Mouse (Mus musculus): ENCODE measurements at regions not wholly inside any gene's neighbourhood (a gene's known extent, or its start where the extent isn't known, plus 50 kb on each side); places are given as distances from the start of the nearest gene placed in this dataset.

DNA sequence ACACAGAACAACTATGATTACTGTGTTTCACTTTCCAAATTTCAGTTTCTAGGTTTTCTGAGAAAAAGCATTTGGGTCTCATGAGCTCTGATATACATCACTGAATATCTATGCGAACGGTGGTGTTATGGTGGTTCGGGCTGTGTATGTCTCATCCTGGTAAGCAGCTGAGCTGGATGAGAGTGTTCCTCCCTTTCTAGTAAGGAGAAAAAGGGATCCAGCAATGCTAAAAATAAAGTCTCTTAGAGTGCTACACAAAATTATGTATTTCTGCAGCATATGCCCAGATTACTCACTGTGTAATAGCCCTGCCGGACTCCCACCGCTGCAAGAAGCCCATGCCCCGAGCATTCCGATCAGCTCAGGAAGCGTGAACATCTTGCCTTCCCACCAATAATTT is 173.4 kb upstream of the Ppargc1a start:
- H3K4me1 ChIP-seq = no peaks in the 10 kb centered on the region
- H3K4me3 ChIP-seq = no peak overlapping the region
- no peaks in the 10 kb centered on the region for H3K27me3 ChIP-seq
- no peaks in the 10 kb centered on the region for H3K9me3 ChIP-seq
- H3K4me2 ChIP-seq = no peak overlapping the region
- no peak for ATAC-seq (ENCODE audit: borderline replicate concordance, extremely low read depth, low FRiP score, low TSS enrichment)
- no peak overlapping the region for H3K27ac ChIP-seq
- no peaks in the 10 kb centered on the region for H3K36me3 ChIP-seq
- H3K9ac ChIP-seq = no peak overlapping the region
- WGBS = 93% methylated on average over 8 of the region's 8 CpGs

DNA sequence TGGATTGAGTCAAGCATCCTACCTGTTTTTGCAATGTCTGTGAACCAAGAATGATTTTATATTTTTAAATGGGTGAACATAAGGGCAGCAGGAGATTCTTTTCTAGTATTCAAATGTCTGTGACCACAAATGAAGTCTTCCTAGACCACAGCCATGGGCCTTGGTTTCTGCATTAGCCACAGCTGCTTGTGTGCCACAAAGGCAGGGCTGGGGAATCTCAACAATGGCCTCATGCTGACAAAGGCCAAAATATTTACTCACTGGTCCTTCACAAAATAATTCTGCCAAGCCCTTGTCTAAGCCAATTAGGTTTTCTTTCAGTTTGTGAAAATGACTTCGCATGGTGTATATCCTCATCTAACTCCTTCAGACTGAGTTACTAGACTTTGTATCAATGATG is 162.7 kb upstream of the Ppargc1a start:
- Histone ChIP-seq H3K9ac (no peak overlapping the region), H3K4me2 (no peak overlapping the region), H3K9me3 (no peaks in the 10 kb centered on the region), H3K4me3 (no peak overlapping the region), H3K27ac (no peak overlapping the region), H3K36me3 (no peaks in the 10 kb centered on the region), H3K27me3 (no peaks in the 10 kb centered on the region), H3K4me1 (no peaks in the 10 kb centered on the region)
- 90% methylated on average over 1 of the region's 1 CpGs for WGBS
- no peak for ATAC-seq (ENCODE audit: borderline replicate concordance, extremely low read depth, low FRiP score, low TSS enrichment)

DNA sequence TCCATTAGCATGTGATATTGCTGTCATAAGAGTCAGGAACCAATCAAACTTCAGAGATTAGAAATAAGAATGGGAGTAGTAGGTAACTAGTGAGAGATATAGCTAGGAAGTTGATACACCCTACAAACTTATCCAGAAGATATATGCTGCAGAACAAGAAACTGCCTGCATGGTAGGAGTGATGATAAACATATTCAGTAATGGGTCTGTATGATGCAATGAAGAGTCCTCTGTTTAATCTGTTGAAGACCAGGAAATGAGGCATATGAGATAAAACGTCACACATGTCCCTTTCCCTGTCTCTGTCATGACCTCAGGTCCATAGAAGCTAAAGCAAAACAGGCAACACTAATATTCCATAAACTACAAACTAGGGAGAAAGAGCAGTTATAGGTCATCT is 162.2 kb upstream of the Ppargc1a start:
- Histone ChIP-seq H3K4me2 (no peak overlapping the region), H3K27me3 (no peaks in the 10 kb centered on the region), H3K4me1 (no peaks in the 10 kb centered on the region), H3K9me3 (no peaks in the 10 kb centered on the region), H3K36me3 (no peaks in the 10 kb centered on the region), H3K9ac (no peak overlapping the region), H3K27ac (no peak overlapping the region), H3K4me3 (no peak overlapping the region)
- ATAC-seq (ENCODE audit: borderline replicate concordance, extremely low read depth, low FRiP score, low TSS enrichment) = no peak
- 48% methylated on average over 1 of the region's 1 CpGs for WGBS

DNA sequence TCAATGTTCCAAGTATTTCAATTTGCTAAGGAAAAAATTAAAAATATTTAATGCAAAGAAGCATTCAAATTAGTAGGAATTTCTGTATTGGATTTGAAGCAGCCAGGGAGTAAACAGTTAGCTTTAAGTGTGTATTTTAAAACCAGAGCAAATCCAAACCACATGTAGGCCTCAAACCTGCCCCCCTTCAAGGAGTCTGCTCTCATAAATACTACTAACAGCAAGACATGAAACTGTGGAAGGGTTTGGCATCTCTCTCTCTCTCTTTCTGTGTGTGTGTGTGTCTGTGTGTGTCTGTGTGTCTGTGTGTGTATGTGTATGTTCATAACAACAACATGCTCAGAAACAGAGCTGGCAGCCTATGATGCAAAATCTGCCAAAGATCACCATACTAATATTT is 159.2 kb upstream of the Ppargc1a start:
- Histone ChIP-seq H3K4me2 (no peak overlapping the region), H3K9me3 (no peaks in the 10 kb centered on the region), H3K9ac (no peak overlapping the region), H3K27me3 (no peaks in the 10 kb centered on the region), H3K4me1 (no peaks in the 10 kb centered on the region), H3K36me3 (no peaks in the 10 kb centered on the region), H3K4me3 (no peak overlapping the region), H3K27ac (no peak overlapping the region)
- ATAC-seq (ENCODE audit: borderline replicate concordance, extremely low read depth, low FRiP score, low TSS enrichment) = no peak

DNA sequence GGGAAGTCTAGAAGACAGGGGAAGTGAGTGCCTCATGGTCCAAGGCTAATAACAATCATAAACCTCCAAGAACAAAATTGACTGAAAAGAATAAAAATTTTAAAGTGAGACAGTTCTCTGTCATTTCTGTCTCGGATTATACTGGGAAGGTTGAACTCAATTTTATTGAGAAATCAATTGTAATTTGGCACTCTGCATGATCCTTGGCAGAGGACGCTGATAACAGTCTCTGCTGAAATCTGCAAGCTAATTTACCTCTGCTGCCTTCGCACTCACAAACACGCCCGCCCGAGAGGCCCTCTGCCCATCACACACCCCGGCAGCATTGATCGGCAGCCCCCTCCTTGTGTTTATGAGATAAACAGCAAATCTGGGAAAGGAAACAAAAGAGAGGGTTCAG is 151.4 kb upstream of the Ppargc1a start:
- H3K27ac ChIP-seq = no peak overlapping the region
- 71% methylated on average over 8 of the region's 8 CpGs for WGBS
- H3K9me3 ChIP-seq = no peaks in the 10 kb centered on the region
- no peak overlapping the region for H3K4me3 ChIP-seq
- no peaks in the 10 kb centered on the region for H3K36me3 ChIP-seq
- H3K9ac ChIP-seq = no peak overlapping the region
- ATAC-seq (ENCODE audit: borderline replicate concordance, extremely low read depth, low FRiP score, low TSS enrichment) = no peak
- no peaks in the 10 kb centered on the region for H3K4me1 ChIP-seq
- no peaks in the 10 kb centered on the region for H3K27me3 ChIP-seq
- H3K4me2 ChIP-seq = no peak overlapping the region

DNA sequence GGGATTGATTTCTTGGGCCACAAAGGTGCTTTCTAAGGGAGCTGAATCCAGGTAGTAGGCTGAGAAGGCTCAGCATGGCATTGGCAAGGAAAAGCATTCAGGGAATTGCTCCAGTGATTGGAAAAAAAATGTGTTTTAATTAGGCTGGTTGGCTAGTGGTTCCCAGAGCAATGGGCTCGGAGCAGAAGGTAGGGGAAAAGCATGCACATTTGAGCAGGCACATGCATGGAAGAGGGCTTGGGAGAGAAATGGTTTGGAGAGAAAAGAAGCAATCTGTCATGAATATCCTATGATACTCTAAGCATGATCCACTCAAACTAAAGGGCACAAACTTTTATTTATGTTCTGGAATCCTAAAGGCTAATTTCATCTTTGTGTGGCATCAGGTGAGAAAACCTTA is 150.9 kb upstream of the Ppargc1a start:
- H3K4me3 ChIP-seq = no peak overlapping the region
- no peak overlapping the region for H3K27ac ChIP-seq
- 87% methylated on average over 1 of the region's 1 CpGs for WGBS
- no peaks in the 10 kb centered on the region for H3K36me3 ChIP-seq
- H3K27me3 ChIP-seq = no peaks in the 10 kb centered on the region
- H3K9ac ChIP-seq = no peak overlapping the region
- H3K9me3 ChIP-seq = no peaks in the 10 kb centered on the region
- no peak overlapping the region for H3K4me2 ChIP-seq
- ATAC-seq (ENCODE audit: borderline replicate concordance, extremely low read depth, low FRiP score, low TSS enrichment) = no peak
- no peaks in the 10 kb centered on the region for H3K4me1 ChIP-seq

DNA sequence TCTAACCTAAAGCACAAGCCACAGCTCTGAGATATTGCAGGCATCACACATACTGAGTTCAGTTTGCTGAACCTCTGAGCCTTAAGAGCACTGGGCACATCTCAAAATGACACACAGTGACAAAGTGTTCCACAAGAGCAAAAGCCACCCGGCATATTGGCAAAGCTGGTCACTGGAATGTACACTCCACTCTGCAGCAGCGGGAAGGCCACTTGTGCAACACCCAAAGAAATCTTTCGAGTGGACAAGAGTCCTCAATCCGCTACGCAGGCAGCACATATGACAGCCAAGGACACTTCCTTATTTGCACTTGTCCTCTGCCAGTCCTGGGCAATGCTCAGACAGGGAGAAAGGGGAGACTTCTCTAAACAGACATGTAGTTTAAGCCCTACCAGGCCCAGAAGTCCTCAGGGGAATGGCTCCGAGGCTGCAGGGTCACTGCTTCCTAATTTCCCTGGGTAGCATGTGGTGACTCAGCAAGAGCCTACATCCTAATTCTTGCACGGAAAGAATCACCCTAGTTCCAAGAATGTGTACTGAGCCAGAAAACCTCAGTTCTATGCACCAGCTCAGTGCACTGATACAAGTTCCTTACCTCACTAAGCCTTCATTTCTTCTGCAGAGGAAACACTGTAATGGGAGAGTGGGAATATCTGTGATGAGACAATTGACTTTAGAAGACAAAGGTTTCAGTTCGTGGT is 144.5 kb upstream of the Ppargc1a start:
- Histone ChIP-seq H3K36me3 (no peaks in the 10 kb centered on the region), H3K4me3 (no peak overlapping the region), H3K27ac (no peak overlapping the region), H3K4me2 (no peak overlapping the region), H3K4me1 (no peaks in the 10 kb centered on the region), H3K9me3 (no peaks in the 10 kb centered on the region), H3K9ac (no peak overlapping the region), H3K27me3 (no peaks in the 10 kb centered on the region)
- WGBS = 53% methylated on average over 8 of the region's 8 CpGs
- ATAC-seq (ENCODE audit: borderline replicate concordance, extremely low read depth, low FRiP score, low TSS enrichment) = no peak

DNA sequence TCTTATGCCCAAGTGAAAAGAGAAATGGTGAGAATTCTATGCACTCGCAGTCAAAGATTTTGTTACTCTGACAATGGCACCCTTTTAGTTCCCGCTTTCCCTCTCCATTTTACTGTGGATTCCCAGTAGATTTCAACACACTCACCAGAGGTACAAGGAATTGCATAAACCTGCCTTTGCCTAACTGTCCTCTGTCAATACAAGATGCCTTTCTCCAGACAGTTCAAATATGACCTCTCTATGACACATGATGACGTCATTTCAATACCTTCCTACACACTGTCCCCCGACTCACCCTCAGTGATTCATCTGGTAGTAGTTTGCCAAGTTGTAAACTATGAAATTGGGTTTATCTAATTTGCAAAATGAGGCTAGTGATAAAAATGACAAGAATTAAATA is 143.1 kb upstream of the Ppargc1a start:
- H3K9me3 ChIP-seq = no peaks in the 10 kb centered on the region
- no peak overlapping the region for H3K9ac ChIP-seq
- H3K36me3 ChIP-seq = no peaks in the 10 kb centered on the region
- no peak for ATAC-seq (ENCODE audit: borderline replicate concordance, extremely low read depth, low FRiP score, low TSS enrichment)
- WGBS = 48% methylated on average over 4 of the region's 4 CpGs
- H3K4me2 ChIP-seq = no peak overlapping the region
- no peaks in the 10 kb centered on the region for H3K27me3 ChIP-seq
- no peaks in the 10 kb centered on the region for H3K4me1 ChIP-seq
- no peak overlapping the region for H3K4me3 ChIP-seq
- H3K27ac ChIP-seq = no peak overlapping the region

DNA sequence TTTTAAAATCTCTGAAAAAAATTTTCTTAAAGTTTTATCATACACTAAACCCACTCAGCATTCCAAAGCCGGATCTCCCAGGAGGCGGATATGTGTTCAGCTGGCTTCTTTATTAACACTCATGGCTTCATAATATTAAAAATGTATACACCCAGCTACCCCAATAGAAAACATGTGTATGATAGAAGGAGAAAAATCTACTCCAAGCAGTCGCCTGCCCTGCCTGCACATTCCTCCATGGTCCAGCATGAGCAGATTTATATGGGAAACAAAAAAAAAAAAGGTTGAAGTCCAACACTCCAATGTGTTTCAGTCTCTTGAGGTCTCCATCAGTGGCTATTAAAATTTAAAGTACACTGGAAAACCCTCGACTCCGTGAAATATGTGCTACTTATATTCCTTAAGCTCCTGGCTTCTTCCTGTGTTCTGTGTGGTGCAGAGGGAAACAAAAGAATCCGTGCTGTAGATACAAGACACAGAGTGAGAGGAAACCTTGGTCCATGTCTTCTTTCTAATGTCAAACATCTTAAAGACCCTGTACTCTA is 142.0 kb upstream of the Ppargc1a start:
- H3K4me3 ChIP-seq = no peak overlapping the region
- H3K27me3 ChIP-seq = no peaks in the 10 kb centered on the region
- ATAC-seq (ENCODE audit: borderline replicate concordance, extremely low read depth, low FRiP score, low TSS enrichment) = no peak
- no peak overlapping the region for H3K27ac ChIP-seq
- no peaks in the 10 kb centered on the region for H3K9me3 ChIP-seq
- WGBS = 41% methylated on average over 6 of the region's 6 CpGs
- no peak overlapping the region for H3K4me2 ChIP-seq
- no peak overlapping the region for H3K9ac ChIP-seq
- no peaks in the 10 kb centered on the region for H3K36me3 ChIP-seq
- no peaks in the 10 kb centered on the region for H3K4me1 ChIP-seq

DNA sequence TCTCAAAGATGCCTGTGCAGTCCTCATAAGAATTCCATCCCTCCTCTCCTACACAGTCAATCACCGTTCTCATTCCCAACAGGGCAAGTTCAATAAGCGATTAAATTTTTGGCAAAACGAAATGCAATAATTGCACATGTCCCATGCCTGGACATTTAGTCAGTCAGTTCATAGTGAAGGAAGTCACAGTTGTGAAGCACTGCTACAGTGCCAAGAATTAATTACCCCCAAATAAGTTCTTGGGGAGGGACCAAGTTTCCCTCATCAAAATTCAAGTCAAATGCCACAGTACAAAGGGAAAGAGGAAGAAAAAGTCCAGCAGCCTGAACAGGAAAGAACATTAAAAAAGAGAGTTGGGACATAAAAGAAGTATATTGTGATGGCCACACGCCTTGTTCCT is 112.4 kb upstream of the Ppargc1a start:
- Histone ChIP-seq H3K9ac (no peak overlapping the region), H3K9me3 (no peaks in the 10 kb centered on the region), H3K4me1 (no peaks in the 10 kb centered on the region), H3K36me3 (no peaks in the 10 kb centered on the region), H3K27ac (no peak overlapping the region), H3K4me3 (no peak overlapping the region), H3K4me2 (no peak overlapping the region), H3K27me3 (no peaks in the 10 kb centered on the region)
- ATAC-seq (ENCODE audit: borderline replicate concordance, extremely low read depth, low FRiP score, low TSS enrichment) = no peak
- 86% methylated on average over 4 of the region's 4 CpGs for WGBS

DNA sequence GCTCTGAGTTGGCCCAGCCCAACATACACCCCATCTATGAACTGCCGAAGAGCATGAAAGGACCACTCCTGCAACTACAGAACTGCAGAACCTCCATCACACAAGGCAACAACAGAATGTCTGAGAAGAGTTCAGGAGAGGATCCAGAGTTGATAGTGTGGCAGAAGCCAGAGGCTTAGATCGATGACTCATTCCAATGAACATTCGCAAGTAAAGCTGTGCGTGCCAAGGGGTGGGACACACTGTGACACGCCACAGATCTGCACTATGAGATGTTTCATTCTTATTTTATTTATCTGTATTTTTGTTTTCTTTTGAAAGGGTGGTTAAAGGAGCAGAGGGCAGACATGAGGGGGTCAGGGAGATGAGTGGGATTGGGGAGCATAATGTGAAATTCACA is 103.7 kb upstream of the Ppargc1a start:
- H3K4me3 ChIP-seq = no peak overlapping the region
- no peak overlapping the region for H3K9ac ChIP-seq
- H3K27ac ChIP-seq = no peak overlapping the region
- WGBS = 87% methylated on average over 5 of the region's 5 CpGs
- H3K36me3 ChIP-seq = no peaks in the 10 kb centered on the region
- no peaks in the 10 kb centered on the region for H3K27me3 ChIP-seq
- no peak overlapping the region for H3K4me2 ChIP-seq
- no peak for ATAC-seq (ENCODE audit: borderline replicate concordance, extremely low read depth, low FRiP score, low TSS enrichment)
- H3K4me1 ChIP-seq = no peaks in the 10 kb centered on the region
- H3K9me3 ChIP-seq = no peaks in the 10 kb centered on the region

DNA sequence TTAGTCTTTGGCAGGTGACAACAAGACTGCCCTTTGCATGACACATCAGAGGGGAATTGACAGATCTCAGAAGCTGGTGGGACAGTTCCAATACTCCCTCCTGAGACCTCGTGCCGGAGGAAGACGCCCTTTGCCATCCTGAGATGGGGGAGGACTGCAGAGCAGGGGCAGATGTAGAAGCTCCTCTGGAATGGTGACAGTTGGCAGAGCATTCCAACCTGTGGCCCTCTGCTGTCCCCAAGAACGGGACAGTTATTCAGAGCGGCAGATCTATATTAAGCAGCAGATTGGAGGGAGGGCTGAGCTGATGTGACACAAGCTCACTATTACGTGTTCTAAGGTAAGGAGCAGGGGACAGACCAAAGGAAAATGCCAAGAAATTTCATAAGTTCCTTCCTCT is 97.7 kb upstream of the Ppargc1a start:
- no peaks in the 10 kb centered on the region for H3K4me1 ChIP-seq
- no peak for ATAC-seq (ENCODE audit: borderline replicate concordance, extremely low read depth, low FRiP score, low TSS enrichment)
- H3K9ac ChIP-seq = no peak overlapping the region
- no peaks in the 10 kb centered on the region for H3K36me3 ChIP-seq
- H3K4me2 ChIP-seq = no peak overlapping the region
- 69% methylated on average over 6 of the region's 6 CpGs for WGBS
- no peaks in the 10 kb centered on the region for H3K9me3 ChIP-seq
- H3K27ac ChIP-seq = no peak overlapping the region
- no peak overlapping the region for H3K4me3 ChIP-seq
- no peaks in the 10 kb centered on the region for H3K27me3 ChIP-seq

All from lung, embryonic 15.5 days (tissue).